Mouse (Mus musculus): ENCODE measurements at regions not wholly inside any gene's neighbourhood (a gene's known extent, or its start where the extent isn't known, plus 50 kb on each side); places are given as distances from the start of the nearest gene placed in this dataset.

DNA sequence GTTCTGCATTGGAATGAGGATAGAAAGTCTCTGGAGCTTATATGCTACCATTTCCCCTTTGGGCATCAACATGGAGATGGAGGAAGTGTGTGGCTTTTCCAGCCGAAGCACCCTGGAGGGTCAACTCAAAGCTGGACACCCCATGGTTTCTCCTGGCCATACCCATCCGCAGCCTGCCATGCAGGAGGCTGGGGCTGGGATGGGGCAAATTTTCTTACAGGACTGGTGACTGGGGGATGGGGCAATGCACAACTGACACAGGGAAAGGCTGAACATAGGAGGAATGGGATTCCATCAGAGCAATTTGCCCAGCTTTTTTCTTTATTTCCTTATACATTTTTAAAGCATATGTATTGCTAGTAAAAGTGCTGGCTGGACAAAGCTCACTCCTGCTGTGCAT is 414.4 kb upstream of the Camk1g start:
- TF ChIP-seq EP300 (IDR thresholded peaks at IDR 0.05; ENCODE audit: insufficient read depth, low read depth, low read length): no peak
- no peak for TF ChIP-seq CTCF (IDR thresholded peaks at IDR 0.05)
